Mouse (Mus musculus) right cerebral cortex, postnatal 36 days (tissue): ENCODE data around the gene Plxdc1.

Experiments
- DNase-seq, 2 experiments: peaks; one replicate each; pipeline ENCODE4 v3.0.0; 2022; ENCODE audit warnings: low spot score in 2 of 2, mixed read lengths in 1 of 2

Gene Plxdc1

GRCm38 (mm10) chr11:97985727-97986677 lies at the start of gene Plxdc1:
Plxdc1 (minus strand) TSS chr11:97986444.
- no peak for DNase-seq

GRCm38 (mm10) chr11:98035977-98036377 lies 49.7 kb upstream of the Plxdc1 start:
- no peak for DNase-seq

- DNase-seq = no peak
Observed at GRCm38 (mm10) chr11:98034840-98035239, 48.6 kb upstream of the Plxdc1 start.

- no peak for DNase-seq
Observed at GRCm38 (mm10) chr11:98034061-98034460, 47.8 kb upstream of the Plxdc1 start.

GRCm38 (mm10) chr11:98031443-98031770 lies 45.2 kb upstream of the Plxdc1 start:
- DNase-seq = no peak

- no peak for DNase-seq
Observed at GRCm38 (mm10) chr11:98030701-98031442, 44.6 kb upstream of the Plxdc1 start.

- DNase-seq = no peak
Observed at GRCm38 (mm10) chr11:98027785-98028184, 41.5 kb upstream of the Plxdc1 start.

DNA sequence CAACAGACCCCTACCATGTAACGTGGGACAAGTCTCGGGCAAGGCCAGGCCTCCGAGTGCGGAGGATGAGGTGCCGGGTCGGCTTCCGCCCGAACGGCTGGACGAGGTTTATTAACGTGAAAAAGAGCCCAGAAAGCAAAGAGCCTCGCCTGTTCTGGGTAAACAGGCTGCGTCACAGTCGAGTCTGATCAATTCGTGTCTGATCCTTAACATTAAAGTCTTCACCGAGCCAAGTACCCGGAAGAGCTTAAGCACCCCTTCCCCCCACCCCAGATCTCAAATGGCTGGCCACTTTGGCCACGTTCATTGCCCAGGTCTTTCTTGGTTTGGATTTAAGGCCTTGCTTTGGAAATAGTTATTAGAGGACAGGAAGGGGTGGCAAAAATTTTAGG lies 41.0 kb upstream of the Plxdc1 start:
- no peak for DNase-seq

GRCm38 (mm10) chr11:98026570-98027296 lies 40.5 kb upstream of the Plxdc1 start, which contains the start of gene Rpl19:
Rpl19 (plus strand) TSS chr11:98026710.
- peak; percentile 82 to 84 for DNase-seq

DNA sequence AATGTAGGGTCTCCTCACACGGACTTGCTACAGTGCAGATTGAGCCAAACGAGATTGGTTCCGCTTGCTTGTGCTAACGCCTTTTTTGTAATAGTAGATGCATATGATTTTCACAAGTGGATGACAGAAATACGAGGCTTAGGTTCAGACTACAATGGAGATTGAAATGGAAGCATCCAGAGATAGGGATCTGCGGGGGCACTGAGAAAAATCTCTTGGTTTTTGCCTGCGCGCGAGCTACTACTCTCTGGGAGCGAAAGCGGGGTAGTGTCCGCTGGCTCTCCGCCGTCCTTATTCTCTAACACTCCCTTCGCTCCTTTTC lies 40.0 kb upstream of the Plxdc1 start:
- no peak for DNase-seq

- DNase-seq = no peak
Observed at GRCm38 (mm10) chr11:98024516-98024915, 38.3 kb upstream of the Plxdc1 start.

- DNase-seq = no peak
Observed at GRCm38 (mm10) chr11:98022555-98023371, 36.5 kb upstream of the Plxdc1 start, which contains the start of gene Cacnb1. Cacnb1 (minus strand) TSS chr11:98023034.

DNA sequence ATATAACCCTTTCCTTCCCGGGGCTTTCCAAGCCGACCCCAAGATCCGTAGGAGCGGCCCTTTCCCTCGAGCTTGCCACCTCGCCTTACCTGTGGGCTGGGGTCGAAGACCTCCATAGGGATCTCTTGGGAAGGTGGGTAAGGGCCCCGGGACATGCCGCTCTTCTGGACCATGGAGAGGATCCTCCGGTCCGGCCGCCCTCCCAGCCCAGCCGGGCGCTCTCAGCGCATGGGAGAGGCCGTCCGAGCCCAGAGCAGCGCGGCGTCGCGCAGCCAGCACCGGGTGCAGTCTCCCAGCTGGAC lies 36.0 kb upstream of the Plxdc1 start:
- no peak for DNase-seq

DNA sequence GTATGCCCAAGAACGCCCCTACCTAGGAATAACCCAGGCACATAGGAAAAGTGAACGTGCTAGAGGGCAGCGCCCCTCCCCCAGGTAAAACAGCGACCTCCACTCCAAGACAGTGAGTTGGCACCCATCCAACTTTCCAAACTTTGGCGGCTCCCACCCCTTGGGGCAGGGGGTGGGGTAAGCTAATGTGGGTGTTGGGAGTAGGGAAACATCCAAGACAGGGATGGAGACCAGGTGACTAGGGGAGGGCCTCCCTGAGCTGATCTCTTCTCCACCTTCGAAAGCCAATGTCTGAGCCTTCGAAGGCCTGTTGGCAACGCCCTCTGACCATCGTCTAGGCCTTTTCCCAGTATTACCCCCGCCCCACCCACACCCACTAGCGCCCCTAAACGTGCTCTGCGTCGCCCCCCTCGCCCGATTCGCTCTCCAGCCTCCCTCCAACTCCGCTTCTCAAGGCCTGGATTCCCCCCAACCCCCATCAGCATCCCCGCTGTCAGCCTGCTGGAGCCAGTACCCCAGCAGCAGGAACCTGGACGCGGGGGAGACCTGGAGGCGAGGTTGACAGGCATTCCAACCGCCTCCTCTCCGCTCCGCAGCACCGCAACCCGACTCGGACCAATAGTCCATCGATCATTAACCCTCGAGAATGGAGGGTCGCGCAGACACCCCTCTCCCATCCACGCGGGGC lies 35.5 kb upstream of the Plxdc1 start:
- no peak for DNase-seq

GRCm38 (mm10) chr11:98021118-98021517 lies 34.9 kb upstream of the Plxdc1 start:
- no peak for DNase-seq

GRCm38 (mm10) chr11:98020710-98021109 lies 34.5 kb upstream of the Plxdc1 start:
- DNase-seq = no peak

GRCm38 (mm10) chr11:98019883-98020610 lies 33.8 kb upstream of the Plxdc1 start:
- DNase-seq = no peak

DNA sequence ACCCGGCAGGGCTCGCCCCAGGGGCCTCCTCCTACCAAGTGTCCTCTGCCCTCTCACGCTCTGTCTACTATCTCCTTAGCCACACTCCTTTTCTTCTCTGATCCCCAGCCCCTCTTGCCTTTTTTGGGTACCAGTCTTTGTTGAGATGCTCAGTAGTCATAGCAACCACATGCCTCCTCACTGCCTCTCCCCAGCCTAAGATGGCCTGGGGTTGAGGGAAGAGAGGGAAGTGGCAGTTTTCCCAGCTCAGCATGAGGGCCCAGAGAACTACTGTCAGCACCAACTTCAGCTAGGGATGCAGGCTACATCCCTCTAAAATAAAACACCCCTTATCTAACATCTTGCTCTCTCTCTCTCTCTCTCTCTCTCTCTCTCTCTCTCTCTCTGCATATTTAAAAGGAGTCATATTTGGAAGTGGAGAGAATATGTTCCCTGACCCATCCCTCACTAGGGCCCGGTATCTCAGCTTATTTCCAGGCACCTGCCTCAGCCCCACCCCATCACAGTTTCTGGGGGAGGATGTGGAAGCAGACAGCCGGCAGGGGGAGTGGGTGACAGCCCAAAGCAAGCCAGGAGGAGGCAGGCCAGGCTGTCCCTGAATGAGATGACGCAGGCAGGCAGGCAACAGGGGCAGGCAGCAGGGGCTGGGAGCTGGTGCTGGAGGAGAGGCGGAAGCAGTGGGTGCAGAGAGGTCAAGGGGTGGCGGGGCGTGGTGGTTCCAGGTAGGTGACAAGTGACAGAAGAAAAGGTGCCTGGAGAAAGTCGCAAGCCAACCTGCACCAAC lies 32.8 kb upstream of the Plxdc1 start:
- DNase-seq = peak; percentile 82 to 88

DNA sequence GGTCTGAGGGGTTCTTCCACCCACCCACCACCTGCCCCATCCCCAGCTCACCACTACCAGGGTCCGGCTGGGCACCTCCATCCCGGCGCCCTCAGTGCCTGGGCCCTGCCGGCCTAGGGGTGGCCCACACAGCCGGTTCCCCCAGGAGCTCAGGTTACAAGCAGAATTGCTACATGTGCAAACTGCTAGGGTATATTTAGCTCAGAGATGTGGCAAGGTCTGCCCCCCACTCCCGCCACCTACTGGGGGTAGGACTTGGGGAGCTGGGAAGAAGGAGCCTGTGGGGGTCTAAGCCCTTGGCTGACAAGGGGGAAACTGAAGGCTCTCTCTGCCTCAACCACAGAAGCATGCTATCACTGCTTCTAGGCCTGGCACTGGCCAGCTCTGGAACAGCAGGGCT lies 32.0 kb upstream of the Plxdc1 start:
- no peak for DNase-seq
